Mouse (Mus musculus) thymus, adult 18-20 months (tissue): ENCODE data around the gene Ccdc191.

Experiments used
- DNase-seq, 2 experiments: peaks; one replicate each; pipeline ENCODE4 v3.0.0; 2022; ENCODE audit warnings: mixed read lengths in 2 of 2

The Ccdc191 gene

GRCm38 (mm10) chr16:43889208-43890004 lies at the start of gene Ccdc191:
Gene Ccdc191 (plus strand): TSS chr16:43889800.
- DNase-seq, result peak; percentile 97 to 99

GRCm38 (mm10) chr16:43841236-43841635 lies 48.4 kb upstream of the Ccdc191 start:
- no peak for DNase-seq

- no peak for DNase-seq
Measured at GRCm38 (mm10) chr16:43849839-43850238, 39.8 kb upstream of the Ccdc191 start.

GRCm38 (mm10) chr16:43858941-43859476 lies 30.6 kb upstream of the Ccdc191 start:
- no peak for DNase-seq

GRCm38 (mm10) chr16:43860624-43861023 lies 29.0 kb upstream of the Ccdc191 start:
- no peak for DNase-seq

- no peak for DNase-seq
Measured at GRCm38 (mm10) chr16:43869805-43870204, 19.8 kb upstream of the Ccdc191 start.

GRCm38 (mm10) chr16:43871419-43871818 lies 18.2 kb upstream of the Ccdc191 start:
- no peak for DNase-seq

GRCm38 (mm10) chr16:43879769-43880168 lies 9.8 kb upstream of the Ccdc191 start:
- no peak for DNase-seq

- no peak for DNase-seq
Measured at GRCm38 (mm10) chr16:43881636-43882035, 8.0 kb upstream of the Ccdc191 start.

- no peak for DNase-seq
Measured at GRCm38 (mm10) chr16:43882329-43882728, 7.3 kb upstream of the Ccdc191 start.

- no peak for DNase-seq
Measured at GRCm38 (mm10) chr16:43890005-43890336, 371 bp downstream of the Ccdc191 start.

GRCm38 (mm10) chr16:43890747-43891336 lies 1.2 kb downstream of the Ccdc191 start:
- DNase-seq, result no peak

GRCm38 (mm10) chr16:43894501-43894900 lies 4.9 kb downstream of the Ccdc191 start:
- DNase-seq, result no peak

GRCm38 (mm10) chr16:43900138-43900537 lies 10.5 kb downstream of the Ccdc191 start:
- DNase-seq, result no peak

GRCm38 (mm10) chr16:43900571-43900970 lies 11.0 kb downstream of the Ccdc191 start:
- no peak for DNase-seq

- no peak for DNase-seq
Measured at GRCm38 (mm10) chr16:43908881-43909280, 19.3 kb downstream of the Ccdc191 start.

GRCm38 (mm10) chr16:43918867-43919266 lies 29.3 kb downstream of the Ccdc191 start:
- no peak for DNase-seq

GRCm38 (mm10) chr16:43922024-43922423 lies 32.4 kb downstream of the Ccdc191 start:
- DNase-seq, result no peak

- no peak for DNase-seq
Measured at GRCm38 (mm10) chr16:43922630-43923029, 33.0 kb downstream of the Ccdc191 start.

GRCm38 (mm10) chr16:43925001-43925558 lies 35.5 kb downstream of the Ccdc191 start:
- no peak for DNase-seq

- no peak for DNase-seq
Measured at GRCm38 (mm10) chr16:43925846-43926245, 36.2 kb downstream of the Ccdc191 start.

GRCm38 (mm10) chr16:43926341-43926859 lies 36.8 kb downstream of the Ccdc191 start, which contains the start of gene Qtrt2:
Gene Qtrt2 (minus strand): TSS chr16:43926809.
- no peak for DNase-seq

- DNase-seq, result no peak
Measured at GRCm38 (mm10) chr16:43930577-43930976, 41.0 kb downstream of the Ccdc191 start.

- no peak for DNase-seq
Measured at GRCm38 (mm10) chr16:43931502-43931901, 41.9 kb downstream of the Ccdc191 start.
